Mouse (Mus musculus) heart, adult 2 months (tissue): ENCODE results near the gene Bdnf. TPM values are rescaled to one million over a fixed set of nuclear protein-coding genes. Genes with fewer than 3 reads are reported as not detected.

ENCODE experiments used
- DNase-seq, 2 experiments: peaks; one replicate each; pipeline ENCODE4 v3.0.0; 2021
- H3K27ac ChIP-seq: fragments of 200-600 bp; 2 replicates; pipeline ENCODE4 v1.8.1; 2022
- H3K27me3 ChIP-seq: fragments of 200-500 bp; 2 replicates; pipeline ENCODE4 v1.6.1; 2012; ENCODE audit warnings: mild to moderate bottlenecking, low read length, inconsistent platforms, mixed read lengths; ENCODE audit not compliant: control insufficient read depth, insufficient read depth
- H3K36me3 ChIP-seq: fragments of 200-500 bp; 2 replicates; pipeline ENCODE4 v1.6.1; 2012; ENCODE audit warnings: low read length, inconsistent platforms; ENCODE audit not compliant: control insufficient read depth, insufficient read depth
- H3K4me1 ChIP-seq: fragments of 200-500 bp; 2 replicates; pipeline ENCODE4 v1.6.1; 2011; ENCODE audit warnings: low read length; ENCODE audit not compliant: control insufficient read depth, insufficient read depth
- H3K4me3 ChIP-seq: fragments of 200-600 bp; 2 replicates; pipeline ENCODE4 v1.8.1; 2022
- H3K79me2 ChIP-seq: fragments of 200-500 bp; replicated peaks from 2 replicates; pipeline ENCODE4 v1.6.1; 2012; ENCODE audit warnings: mild to moderate bottlenecking, inconsistent platforms, low read length, moderate library complexity, mixed read lengths; ENCODE audit not compliant: control insufficient read depth, insufficient read depth
- H3K9ac ChIP-seq: fragments of 200-500 bp; 2 replicates; pipeline ENCODE4 v1.6.1; 2012; ENCODE audit warnings: low read depth, mild to moderate bottlenecking, control low read depth, inconsistent platforms, low read length, mixed read lengths
- CTCF ChIP-seq: fragments of 200-600 bp; IDR thresholded peaks from 2 replicates; pipeline ENCODE4 v1.8.1; 2022; ENCODE audit warnings: antibody characterized with exemption, mild to moderate bottlenecking, moderate library complexity
- EP300 ChIP-seq: fragments of 200-500 bp; IDR thresholded peaks from 2 replicates; pipeline ENCODE4 v1.6.1; 2011; ENCODE audit warnings: low read depth, low read length, control low read depth; ENCODE audit not compliant: insufficient read depth
- POLR2A ChIP-seq: fragments of 200-500 bp; IDR thresholded peaks from 2 replicates; pipeline ENCODE4 v1.6.1; 2011; ENCODE audit warnings: mild to moderate bottlenecking, low read depth, low read length, control low read depth; ENCODE audit not compliant: insufficient read depth
- WGBS: fragments of 180-500 bp; shearing (Covaris S2); methylation state at CpG from one replicate; pipeline ENCODE4 v1.1.7; 2018; 5-methylcytosine and 5-hydroxymethylcytosine counted together
- intact Hi-C: fragments of 180-260 bp; cut with DNase I; formaldehyde crosslinking; loops from one replicate; pipeline ENCODE4 v1.15.1; 2025
- polyA plus RNA-seq: library from polyadenylated mRNA; depleted of rRNA; stranded (reverse); fragments of >200 nt; gene quantifications from 2 replicates; pipeline ENCODE4 v1.2.3, GENCODE M21; 2012; rRNA removed
- total RNA-seq, 2 experiments: library from RNA; stranded (reverse); gene quantifications; 2 replicates each; pipeline ENCODE4 v1.2.3; 2021

The Bdnf gene
- total and polyA plus RNA-seq, 3 experiments = 1.4 to 7.4 (median 3.0) TPM

GRCm38 (mm10) chr2:109749964-109750363 lies 75.5 kb downstream of the Bdnf start:
- no peak overlapping the region for H3K27ac ChIP-seq
- no peak overlapping the region for H3K4me3 ChIP-seq
- H3K79me2 ChIP-seq = no peaks in the 10 kb centered on the region
- TF ChIP-seq POLR2A (no peak), EP300 (no peak), CTCF (no peak)
- intact Hi-C loops = no loop called here
- no peaks in the 10 kb centered on the region for H3K4me1 ChIP-seq
- DNase-seq = no peak
- H3K27me3 ChIP-seq = no peaks in the 10 kb centered on the region
- H3K9ac ChIP-seq = no peak overlapping the region
- no peaks in the 10 kb centered on the region for H3K36me3 ChIP-seq

GRCm38 (mm10) chr2:109750484-109750883 lies 76.0 kb downstream of the Bdnf start:
- Histone ChIP-seq H3K4me1 (no peaks in the 10 kb centered on the region), H3K79me2 (no peaks in the 10 kb centered on the region), H3K9ac (no peak overlapping the region), H3K27me3 (no peaks in the 10 kb centered on the region), H3K27ac (no peak overlapping the region), H3K4me3 (no peak overlapping the region), H3K36me3 (no peaks in the 10 kb centered on the region)
- DNase-seq = no peak
- intact Hi-C loops = no loop called here
- WGBS = 75% methylated on average over 1 of the region's 1 CpGs
- TF ChIP-seq EP300 = no peak
- TF ChIP-seq CTCF = no peak
- no peak for TF ChIP-seq POLR2A

GRCm38 (mm10) chr2:109756305-109756704 lies 81.8 kb downstream of the Bdnf start:
- Histone ChIP-seq H3K79me2 (no peaks in the 10 kb centered on the region), H3K36me3 (no peaks in the 10 kb centered on the region), H3K4me1 (no peaks in the 10 kb centered on the region), H3K4me3 (no peak overlapping the region), H3K27ac (no peak overlapping the region), H3K9ac (no peak overlapping the region), H3K27me3 (no peaks in the 10 kb centered on the region)
- no peak for TF ChIP-seq CTCF
- WGBS = 78% methylated on average over 2 of the region's 2 CpGs
- intact Hi-C loops = no loop called here
- no peak for DNase-seq

- Histone ChIP-seq H3K9ac (no peak overlapping the region), H3K27me3 (no peaks in the 10 kb centered on the region), H3K4me1 (no peaks in the 10 kb centered on the region), H3K27ac (no peak overlapping the region), H3K4me3 (no peak overlapping the region), H3K36me3 (no peaks in the 10 kb centered on the region), H3K79me2 (no peaks in the 10 kb centered on the region)
- intact Hi-C loops = no loop called here
- TF ChIP-seq CTCF = no peak
- TF ChIP-seq POLR2A = no peak
- TF ChIP-seq EP300 = no peak
- WGBS = 73% methylated on average over 2 of the region's 2 CpGs
- DNase-seq = no peak
Measured at GRCm38 (mm10) chr2:109766772-109767171, 92.3 kb downstream of the Bdnf start.

GRCm38 (mm10) chr2:109768814-109769213 lies 94.3 kb downstream of the Bdnf start:
- Histone ChIP-seq H3K4me1 (no peaks in the 10 kb centered on the region), H3K36me3 (no peaks in the 10 kb centered on the region), H3K27me3 (no peaks in the 10 kb centered on the region), H3K79me2 (no peaks in the 10 kb centered on the region), H3K9ac (no peak overlapping the region), H3K4me3 (no peak overlapping the region), H3K27ac (no peak overlapping the region)
- no peak for DNase-seq
- WGBS = 69% methylated on average over 3 of the region's 3 CpGs
- TF ChIP-seq POLR2A (no peak), EP300 (no peak)
- intact Hi-C loops = no loop called here

GRCm38 (mm10) chr2:109776374-109776773 lies 101.9 kb downstream of the Bdnf start:
- Histone ChIP-seq H3K27me3 (no peaks in the 10 kb centered on the region), H3K36me3 (no peaks in the 10 kb centered on the region), H3K27ac (no peak overlapping the region), H3K4me1 (no peaks in the 10 kb centered on the region), H3K9ac (no peak overlapping the region), H3K4me3 (no peak overlapping the region), H3K79me2 (no peaks in the 10 kb centered on the region)
- DNase-seq = no peak
- no peak for TF ChIP-seq CTCF
- no peak for TF ChIP-seq EP300
- no peak for TF ChIP-seq POLR2A
- intact Hi-C loops = no loop called here
- 70% methylated on average over 6 of the region's 6 CpGs for WGBS

Other genes with a start within 250 kb of the Bdnf start
- 10 to 100 TPM; 43.3 to 43.6 TPM for gene Lin7c, start 216.2 kb downstream of the Bdnf start, total RNA-seq
- gene Lin7c, start 216.2 kb downstream of the Bdnf start, polyA plus RNA-seq = 6.9 and 15.6 TPM in 2 replicates
- gene Lgr4, start 242.9 kb downstream of the Bdnf start, total RNA-seq = 10 to 100 TPM; 22.1 to 23.7 TPM
- gene Lgr4, start 242.9 kb downstream of the Bdnf start, polyA plus RNA-seq = 13.5 and 22.7 TPM in 2 replicates